Mouse (Mus musculus) spleen, adult 2 months (tissue): Measurements from ENCODE around the gene Ift57. TPM values are rescaled to one million over a fixed set of nuclear protein-coding genes. Genes with fewer than 3 reads are reported as not detected.
A peak's percentile ranks its signal among the peaks of the same experiment; 100 is the strongest.

ENCODE experiments used
- DNase-seq, 2 experiments: peaks; one replicate each; pipeline versions ENCODE4 v3.0.0 to v3.0.0-alpha.2; 2012 to 2021; ENCODE audit warnings: low spot score in 2 of 2, low read depth in 1 of 2
- H3K27ac ChIP-seq: fragments of 200-500 bp; 2 replicates; pipeline ENCODE4 v1.5.1; 2012; ENCODE audit warnings: low read length, inconsistent platforms; ENCODE audit not compliant: insufficient read depth
- H3K27me3 ChIP-seq: fragments of 200-500 bp; 2 replicates; pipeline ENCODE4 v1.6.1; 2012; ENCODE audit warnings: mild to moderate bottlenecking, moderate library complexity, low read length, inconsistent platforms; ENCODE audit not compliant: control insufficient read depth, insufficient read depth
- H3K36me3 ChIP-seq: fragments of 200-500 bp; 2 replicates; pipeline ENCODE4 v1.6.1; 2012; ENCODE audit warnings: mild to moderate bottlenecking, low read length, inconsistent platforms; ENCODE audit not compliant: control insufficient read depth, insufficient read depth
- H3K4me1 ChIP-seq: fragments of 200-500 bp; 2 replicates; pipeline ENCODE4 v1.6.1; 2011; ENCODE audit warnings: inconsistent platforms; ENCODE audit not compliant: control insufficient read depth, insufficient read depth, insufficient read length
- H3K4me3 ChIP-seq: fragments of 200-500 bp; 2 replicates; pipeline ENCODE4 v1.5.1; 2011; ENCODE audit warnings: mild to moderate bottlenecking, inconsistent platforms; ENCODE audit not compliant: insufficient read depth, insufficient read length; ENCODE audit errors: extremely low read depth
- CTCF ChIP-seq: fragments of 200-500 bp; IDR thresholded peaks from 2 replicates; pipeline ENCODE4 v1.5.1; 2011; ENCODE audit warnings: mild to moderate bottlenecking, inconsistent platforms; ENCODE audit not compliant: insufficient read depth, insufficient read length, insufficient replicate concordance; ENCODE audit errors: extremely low read depth
- POLR2A ChIP-seq: fragments of 200-500 bp; IDR thresholded peaks from 2 replicates; pipeline ENCODE4 v1.6.1; 2011; ENCODE audit warnings: low read depth, low read length, inconsistent platforms
- WGBS: fragments of 180-500 bp; shearing (Covaris S2); methylation state at CpG from one replicate; pipeline ENCODE4 v1.1.7; 2018; 5-methylcytosine and 5-hydroxymethylcytosine counted together
- polyA plus RNA-seq: library from polyadenylated mRNA; depleted of rRNA; stranded (reverse); fragments of >200 nt; gene quantifications from 2 replicates; pipeline ENCODE4 v1.2.3, GENCODE M21; 2012

Gene Ift57
- polyA plus RNA-seq, 1 experiment = 1.2 TPM

DNA sequence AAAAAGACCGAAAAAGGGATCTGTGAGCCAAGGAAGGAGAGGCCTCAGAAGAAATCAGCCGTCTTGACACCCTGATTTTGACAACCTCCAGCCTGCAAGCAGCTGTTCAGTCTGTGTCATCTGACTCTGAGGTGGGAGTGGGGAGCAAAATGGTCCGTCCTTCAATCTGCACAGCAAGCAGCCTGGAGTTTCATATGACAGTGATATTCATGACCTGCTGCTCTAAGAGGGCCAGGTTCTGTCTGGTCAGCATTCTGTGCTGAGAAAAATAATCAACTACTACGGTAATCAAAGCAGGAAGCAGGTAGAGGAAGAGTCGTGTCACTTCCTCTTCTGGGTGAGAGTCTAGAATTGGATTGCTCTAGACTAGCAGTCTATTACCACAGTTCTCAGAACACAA, 102.4 kb downstream of the Ift57 start:
- TF ChIP-seq CTCF (no peak), POLR2A (no peak)
- Histone ChIP-seq H3K27me3 (no peaks in the 10 kb centered on the region), H3K4me1 (peaks cover 46% of the 10 kb centered on the region), H3K36me3 (no peaks in the 10 kb centered on the region), H3K4me3 (no peak overlapping the region), H3K27ac (peak overlapping the region; percentile 81)
- no peak for DNase-seq
- WGBS = 9% methylated on average over 5 of the region's 5 CpGs

DNA sequence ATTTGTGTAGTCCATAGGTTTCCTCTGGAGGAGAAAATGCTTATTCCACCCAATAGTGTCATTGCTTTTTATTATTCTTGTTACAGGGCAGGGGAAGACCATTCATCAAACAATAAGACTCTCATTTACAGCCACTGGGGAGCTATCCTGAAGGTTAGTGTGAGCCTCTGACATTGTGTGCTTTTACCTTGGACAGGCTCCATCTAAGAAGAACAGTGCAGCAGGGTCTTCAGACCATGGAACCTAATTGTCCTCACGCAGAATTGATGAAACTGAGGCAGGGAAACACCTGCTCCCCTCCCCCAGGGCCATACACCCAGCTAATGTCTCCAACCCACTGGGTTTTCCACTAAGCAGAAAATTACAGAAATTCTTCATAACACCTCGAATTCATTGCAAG, 104.0 kb downstream of the Ift57 start:
- WGBS = 72% methylated on average over 2 of the region's 2 CpGs
- peaks cover 45% of the 10 kb centered on the region for H3K4me1 ChIP-seq
- no peak for DNase-seq
- H3K36me3 ChIP-seq = no peaks in the 10 kb centered on the region
- TF ChIP-seq CTCF (no peak), POLR2A (no peak)
- no peak overlapping the region for H3K4me3 ChIP-seq
- no peaks in the 10 kb centered on the region for H3K27me3 ChIP-seq
- no peak overlapping the region for H3K27ac ChIP-seq

DNA sequence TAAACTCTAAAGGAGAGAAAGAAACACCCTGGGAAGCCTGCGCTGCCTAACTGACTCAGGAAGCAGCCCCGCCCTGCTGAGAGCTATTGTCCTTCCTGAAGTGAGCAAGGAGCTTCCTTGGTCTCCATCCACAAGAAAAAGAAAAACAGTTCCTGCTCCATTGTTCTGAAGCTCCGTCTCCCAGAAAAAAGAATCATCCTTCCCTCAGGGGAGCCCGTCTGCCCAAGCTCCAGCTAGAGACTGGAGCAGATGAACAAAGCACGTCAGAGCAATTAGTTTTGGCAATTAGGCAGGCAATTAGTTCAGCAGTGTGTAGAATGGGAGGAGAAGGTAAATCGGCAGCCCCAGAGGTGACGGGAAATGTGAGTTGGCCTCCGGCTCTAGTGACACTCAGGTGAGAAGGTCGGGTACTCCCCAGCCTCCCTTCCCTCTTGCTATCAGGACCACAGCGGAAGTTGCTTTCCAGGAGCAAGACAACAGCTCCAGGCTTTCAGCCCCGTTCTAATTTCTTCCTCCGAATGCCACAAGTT, 105.0 kb downstream of the Ift57 start:
- H3K36me3 ChIP-seq = no peaks in the 10 kb centered on the region
- no peak overlapping the region; the same call in 1 of the 2 replicates for H3K27ac ChIP-seq
- peaks cover 37% of the 10 kb centered on the region for H3K4me1 ChIP-seq
- H3K4me3 ChIP-seq = no peak overlapping the region
- H3K27me3 ChIP-seq = no peaks in the 10 kb centered on the region
- no peak for DNase-seq
- WGBS = 33% methylated on average over 12 of the region's 12 CpGs
- no peak for TF ChIP-seq CTCF
- TF ChIP-seq POLR2A = no peak

DNA sequence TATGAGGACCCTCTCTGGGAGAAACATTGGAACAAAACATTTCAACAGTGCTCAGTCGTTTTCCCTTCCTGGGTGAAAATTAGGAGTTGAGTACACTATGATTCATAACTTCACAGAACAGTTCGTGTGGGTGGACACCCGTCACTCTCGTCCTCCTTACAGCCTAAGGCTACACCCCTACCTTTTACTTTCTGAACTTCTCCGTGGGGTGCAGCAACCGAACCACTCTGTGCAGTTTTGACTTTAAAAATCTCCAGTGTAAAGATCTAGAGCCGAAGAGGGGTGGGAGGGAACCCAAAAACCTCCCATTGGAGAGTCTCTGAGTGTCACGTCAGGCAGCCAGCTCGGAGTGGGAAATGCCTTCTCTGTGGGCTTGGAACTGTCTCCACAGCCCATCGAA, 107.9 kb downstream of the Ift57 start:
- no peak overlapping the region for H3K27ac ChIP-seq
- no peaks in the 10 kb centered on the region for H3K36me3 ChIP-seq
- DNase-seq = no peak
- 75% methylated on average over 10 of the region's 10 CpGs for WGBS
- peaks cover 17% of the 10 kb centered on the region for H3K4me1 ChIP-seq
- TF ChIP-seq CTCF (no peak), POLR2A (no peak)
- H3K4me3 ChIP-seq = no peak overlapping the region
- no peaks in the 10 kb centered on the region for H3K27me3 ChIP-seq

DNA sequence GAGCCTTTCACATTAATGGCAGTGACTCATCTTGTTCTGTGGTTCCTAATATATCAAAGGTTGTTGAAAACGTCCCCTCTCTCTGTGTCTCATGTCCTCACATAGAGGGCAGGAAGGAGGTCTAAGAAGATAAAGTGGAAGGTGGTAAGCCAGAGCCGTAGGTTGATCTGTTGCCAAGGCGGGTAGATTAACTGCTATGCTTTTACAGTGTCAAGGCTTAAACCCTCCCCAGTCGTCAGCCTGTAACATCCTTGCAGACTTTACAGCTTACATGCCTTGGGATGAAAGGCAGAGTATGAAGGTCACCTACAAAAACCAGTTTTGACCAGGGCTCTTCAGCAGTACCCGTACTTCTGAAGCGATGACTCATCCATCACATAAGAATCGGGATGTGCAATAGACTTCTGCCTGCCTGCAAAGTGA, 108.4 kb downstream of the Ift57 start:
- no peak for DNase-seq
- Histone ChIP-seq H3K4me3 (no peak overlapping the region), H3K36me3 (no peaks in the 10 kb centered on the region), H3K4me1 (peaks cover 12% of the 10 kb centered on the region), H3K27ac (no peak overlapping the region), H3K27me3 (no peaks in the 10 kb centered on the region)
- WGBS = 50% methylated on average over 7 of the region's 7 CpGs
- TF ChIP-seq CTCF (no peak), POLR2A (no peak)

DNA sequence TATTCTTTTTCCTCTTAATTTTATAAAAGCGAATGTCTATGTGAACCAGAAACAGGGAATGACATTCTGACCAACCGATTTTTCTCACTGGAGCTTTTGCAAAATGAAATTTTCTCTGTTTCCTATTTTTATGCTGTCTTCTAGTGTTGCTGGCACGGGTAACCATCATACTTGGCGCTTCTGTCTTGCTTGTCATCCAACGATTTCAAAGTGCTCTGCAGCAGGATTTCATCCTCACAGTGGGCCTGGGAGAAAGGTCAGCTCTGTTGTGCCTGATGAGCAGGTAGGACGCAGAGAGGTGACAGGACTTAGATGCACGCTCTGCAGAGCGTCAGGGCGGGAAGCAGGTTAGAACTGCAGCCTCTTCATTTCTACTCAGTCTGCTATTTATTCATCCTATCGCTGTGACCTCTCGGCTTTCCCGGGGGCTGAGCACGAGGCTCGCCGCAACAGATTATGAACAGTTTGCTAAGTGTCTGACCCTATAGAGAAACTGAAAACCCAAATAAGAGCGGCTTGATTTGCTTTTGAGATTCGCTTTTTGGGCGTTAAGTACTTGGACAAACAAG, 108.9 kb downstream of the Ift57 start:
- no peak overlapping the region; the same call in 1 of the 2 replicates for H3K27ac ChIP-seq
- no peak overlapping the region for H3K4me3 ChIP-seq
- WGBS = 85% methylated on average over 18 of the region's 18 CpGs
- no peaks in the 10 kb centered on the region for H3K27me3 ChIP-seq
- peaks cover 12% of the 10 kb centered on the region for H3K4me1 ChIP-seq
- no peak for DNase-seq
- TF ChIP-seq POLR2A (no peak), CTCF (no peak)
- no peaks in the 10 kb centered on the region for H3K36me3 ChIP-seq

DNA sequence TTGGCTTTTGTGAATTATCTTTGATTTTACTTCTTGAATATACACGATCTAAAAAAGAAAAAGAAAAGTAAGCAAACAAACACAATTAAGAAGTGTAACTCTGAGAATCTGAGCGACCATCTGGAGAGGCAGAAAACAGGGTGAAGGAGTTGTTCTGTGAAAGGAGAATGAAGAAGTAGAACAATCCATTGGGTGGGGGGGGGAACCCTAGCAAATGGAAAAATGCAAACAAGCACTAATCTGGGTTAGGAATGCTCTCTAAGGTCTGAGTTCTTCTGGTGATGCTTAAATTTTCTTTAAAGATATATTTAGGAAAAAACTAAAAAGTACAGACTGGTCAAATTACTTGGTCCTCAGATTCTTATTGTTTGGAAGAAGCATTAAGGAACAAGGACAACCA, 112.9 kb downstream of the Ift57 start:
- no peak for TF ChIP-seq CTCF
- TF ChIP-seq POLR2A = no peak
- H3K4me3 ChIP-seq = no peak overlapping the region
- H3K36me3 ChIP-seq = no peaks in the 10 kb centered on the region
- no peak overlapping the region for H3K27ac ChIP-seq
- DNase-seq = no peak
- H3K27me3 ChIP-seq = no peaks in the 10 kb centered on the region
- no peaks in the 10 kb centered on the region for H3K4me1 ChIP-seq
- 61% methylated on average over 2 of the region's 2 CpGs for WGBS
